Mouse (Mus musculus): ENCODE measurements around the gene Syngr4.

GRCm38 (mm10) chr7:45941986-45942385, 45.5 kb upstream of the Syngr4 start:
- TF ChIP-seq EP300 (optimal IDR thresholded peaks at IDR 0.05), result no peak
- no peak for TF ChIP-seq CTCF (IDR thresholded peaks at IDR 0.05; ENCODE audit: low read depth)
